Mouse (Mus musculus): ENCODE results near the gene Usp43. TPM values are rescaled to one million over a fixed set of nuclear protein-coding genes. Genes with fewer than 3 reads are reported as not detected.

Usp43 gene
- polyA plus RNA-seq, 1 experiment from 2014 or later, result 0.35 TPM

GRCm38 (mm10) chr11:67885921-67886320, 36.0 kb downstream of the Usp43 start:
- no peak overlapping the region for H3K4me2 ChIP-seq
- H3K9ac ChIP-seq, result no peak overlapping the region
- no peaks in the 10 kb centered on the region for H3K4me1 ChIP-seq (replicated peaks)
- 97% methylated on average over 2 of the region's 2 CpGs for WGBS
- H3K9me3 ChIP-seq, result no peaks in the 10 kb centered on the region
- no peaks in the 10 kb centered on the region for H3K36me3 ChIP-seq
- H3K27me3 ChIP-seq, result no peaks in the 10 kb centered on the region
- no peak overlapping the region for H3K4me3 ChIP-seq
- H3K27ac ChIP-seq (replicated peaks), result no peak overlapping the region
- ATAC-seq (ENCODE audit: low read depth), result no peak

- Histone ChIP-seq H3K4me2 (no peak overlapping the region), H3K27ac (replicated peaks) (no peak overlapping the region), H3K27me3 (no peaks in the 10 kb centered on the region), H3K4me1 (replicated peaks) (peaks cover 9% of the 10 kb centered on the region), H3K9ac (no peak overlapping the region), H3K4me3 (no peak overlapping the region), H3K9me3 (no peaks in the 10 kb centered on the region), H3K36me3 (no peaks in the 10 kb centered on the region)
- ATAC-seq (ENCODE audit: low read depth), result no peak
- WGBS, result 88% methylated on average over 9 of the region's 9 CpGs
These were observed 56.3 kb downstream of the Usp43 start for GRCm38 (mm10) chr11:67865521-67866197.

GRCm38 (mm10) chr11:67865100-67865499, 56.9 kb downstream of the Usp43 start:
- no peak overlapping the region for H3K9ac ChIP-seq
- no peaks in the 10 kb centered on the region for H3K36me3 ChIP-seq
- no peak overlapping the region for H3K4me2 ChIP-seq
- H3K9me3 ChIP-seq, result no peaks in the 10 kb centered on the region
- H3K4me1 ChIP-seq (replicated peaks), result peaks cover 9% of the 10 kb centered on the region
- 82% methylated on average over 5 of the region's 5 CpGs for whole genome bisulfite sequencing
- no peak overlapping the region for H3K27ac ChIP-seq (replicated peaks)
- no peak overlapping the region for H3K4me3 ChIP-seq
- H3K27me3 ChIP-seq, result no peaks in the 10 kb centered on the region
- no peak for ATAC-seq (ENCODE audit: low read depth)

GRCm38 (mm10) chr11:67861399-67861838, 60.5 kb downstream of the Usp43 start:
- ATAC-seq (ENCODE audit: low read depth), result no peak
- no peak overlapping the region for H3K27ac ChIP-seq (replicated peaks)
- H3K36me3 ChIP-seq, result no peaks in the 10 kb centered on the region
- peaks cover 9% of the 10 kb centered on the region for H3K4me1 ChIP-seq (replicated peaks)
- H3K4me3 ChIP-seq, result no peak overlapping the region
- H3K4me2 ChIP-seq, result no peak overlapping the region
- no peaks in the 10 kb centered on the region for H3K9me3 ChIP-seq
- H3K27me3 ChIP-seq, result no peaks in the 10 kb centered on the region
- no peak overlapping the region for H3K9ac ChIP-seq
- 20% methylated on average over 7 of the region's 7 CpGs for WGBS

GRCm38 (mm10) chr11:67860743-67861398, 61.1 kb downstream of the Usp43 start:
- no peaks in the 10 kb centered on the region for H3K36me3 ChIP-seq
- H3K4me1 ChIP-seq (replicated peaks), result peaks cover 9% of the 10 kb centered on the region
- H3K27ac ChIP-seq (replicated peaks), result no peak overlapping the region
- ATAC-seq (ENCODE audit: low read depth), result no peak
- no peak overlapping the region for H3K9ac ChIP-seq
- H3K27me3 ChIP-seq, result no peaks in the 10 kb centered on the region
- 57% methylated on average over 7 of the region's 7 CpGs for WGBS
- H3K4me2 ChIP-seq, result no peak overlapping the region
- no peaks in the 10 kb centered on the region for H3K9me3 ChIP-seq
- no peak overlapping the region for H3K4me3 ChIP-seq

- H3K4me1 ChIP-seq (replicated peaks), result peaks cover 9% of the 10 kb centered on the region
- no peaks in the 10 kb centered on the region for H3K36me3 ChIP-seq
- WGBS, result 86% methylated on average over 9 of the region's 9 CpGs
- no peak overlapping the region for H3K4me2 ChIP-seq
- no peak for ATAC-seq (ENCODE audit: low read depth)
- no peak overlapping the region for H3K9ac ChIP-seq
- H3K4me3 ChIP-seq, result no peak overlapping the region
- H3K27me3 ChIP-seq, result no peaks in the 10 kb centered on the region
- no peaks in the 10 kb centered on the region for H3K9me3 ChIP-seq
- H3K27ac ChIP-seq (replicated peaks), result no peak overlapping the region
These were observed 63.4 kb downstream of the Usp43 start for GRCm38 (mm10) chr11:67858518-67858917.

- H3K27ac ChIP-seq (replicated peaks), result no peak overlapping the region
- no peak for ATAC-seq (ENCODE audit: low read depth)
- H3K9me3 ChIP-seq, result no peaks in the 10 kb centered on the region
- H3K9ac ChIP-seq, result no peak overlapping the region
- no peak overlapping the region for H3K4me3 ChIP-seq
- H3K4me2 ChIP-seq, result no peak overlapping the region
- no peaks in the 10 kb centered on the region for H3K36me3 ChIP-seq
- H3K27me3 ChIP-seq, result no peaks in the 10 kb centered on the region
- H3K4me1 ChIP-seq (replicated peaks), result no peaks in the 10 kb centered on the region; the same call in 1 of the 2 replicates
- 55% methylated on average over 2 of the region's 2 CpGs for WGBS
These were observed 66.9 kb downstream of the Usp43 start for GRCm38 (mm10) chr11:67855035-67855434.

- H3K4me3 ChIP-seq, result no peak overlapping the region
- H3K4me2 ChIP-seq, result no peak overlapping the region
- H3K36me3 ChIP-seq, result no peaks in the 10 kb centered on the region
- WGBS, result 80% methylated on average over 6 of the region's 6 CpGs
- H3K9me3 ChIP-seq, result no peaks in the 10 kb centered on the region
- no peak for ATAC-seq (ENCODE audit: low read depth)
- H3K9ac ChIP-seq, result no peak overlapping the region
- no peak overlapping the region for H3K27ac ChIP-seq (replicated peaks)
- H3K4me1 ChIP-seq (replicated peaks), result no peaks in the 10 kb centered on the region; the same call in 1 of the 2 replicates
- H3K27me3 ChIP-seq, result no peaks in the 10 kb centered on the region
These were observed 68.0 kb downstream of the Usp43 start for GRCm38 (mm10) chr11:67853996-67854395.

GRCm38 (mm10) chr11:67851770-67852169, 70.2 kb downstream of the Usp43 start:
- WGBS, result 50% methylated on average over 5 of the region's 5 CpGs
- no peak overlapping the region for H3K9ac ChIP-seq
- H3K27me3 ChIP-seq, result no peaks in the 10 kb centered on the region
- H3K4me2 ChIP-seq, result no peak overlapping the region
- H3K4me1 ChIP-seq (replicated peaks), result no peaks in the 10 kb centered on the region; the same call in 1 of the 2 replicates
- no peak overlapping the region for H3K27ac ChIP-seq (replicated peaks)
- H3K9me3 ChIP-seq, result no peaks in the 10 kb centered on the region
- no peak for ATAC-seq (ENCODE audit: low read depth)
- H3K36me3 ChIP-seq, result no peaks in the 10 kb centered on the region
- no peak overlapping the region for H3K4me3 ChIP-seq

- no peak for ATAC-seq (ENCODE audit: low read depth)
- H3K9me3 ChIP-seq, result no peaks in the 10 kb centered on the region
- no peaks in the 10 kb centered on the region for H3K4me1 ChIP-seq (replicated peaks)
- no peak overlapping the region for H3K9ac ChIP-seq
- H3K4me2 ChIP-seq, result no peak overlapping the region
- no peak overlapping the region for H3K27ac ChIP-seq (replicated peaks)
- H3K4me3 ChIP-seq, result no peak overlapping the region
- H3K27me3 ChIP-seq, result no peaks in the 10 kb centered on the region
- H3K36me3 ChIP-seq, result no peaks in the 10 kb centered on the region
- 78% methylated on average over 4 of the region's 4 CpGs for WGBS
These were observed 76.8 kb downstream of the Usp43 start for GRCm38 (mm10) chr11:67845193-67845592.

GRCm38 (mm10) chr11:67839810-67840209, 82.1 kb downstream of the Usp43 start:
- no peaks in the 10 kb centered on the region for H3K9me3 ChIP-seq
- H3K9ac ChIP-seq, result no peak overlapping the region
- no peaks in the 10 kb centered on the region for H3K36me3 ChIP-seq
- WGBS, result 76% methylated on average over 1 of the region's 1 CpGs
- H3K4me1 ChIP-seq (replicated peaks), result no peaks in the 10 kb centered on the region
- H3K27me3 ChIP-seq, result no peaks in the 10 kb centered on the region
- H3K4me2 ChIP-seq, result no peak overlapping the region
- H3K4me3 ChIP-seq, result no peak overlapping the region
- no peak overlapping the region for H3K27ac ChIP-seq (replicated peaks)
- ATAC-seq (ENCODE audit: low read depth), result no peak

GRCm38 (mm10) chr11:67835408-67836078, 86.4 kb downstream of the Usp43 start:
- 95% methylated on average over 10 of the region's 10 CpGs for WGBS
- H3K9ac ChIP-seq, result no peak overlapping the region
- no peak overlapping the region for H3K27ac ChIP-seq (replicated peaks)
- H3K36me3 ChIP-seq, result no peaks in the 10 kb centered on the region
- H3K9me3 ChIP-seq, result no peaks in the 10 kb centered on the region
- H3K4me1 ChIP-seq (replicated peaks), result no peaks in the 10 kb centered on the region
- H3K27me3 ChIP-seq, result no peaks in the 10 kb centered on the region
- ATAC-seq (ENCODE audit: low read depth), result no peak
- no peak overlapping the region for H3K4me3 ChIP-seq
- no peak overlapping the region for H3K4me2 ChIP-seq

All from neural tube, embryonic 13.5 days (tissue).